8 mouse cellular contexts compared by ENCODE assay signal in genomic region chr11:115475758-115476237, GRCm38 (mm10). TPM values are rescaled to one million over a fixed set of nuclear protein-coding genes. Genes with fewer than 3 reads are reported as not detected.
DNase-seq lines count a peak whose midpoint lies in the region; ATAC-seq and TF ChIP-seq lines count a peak whose summit lies in the region.

No protein-coding gene starts in this region.

- H3K27me3 ChIP-seq in kidney, postnatal 0 days (ENCODE audit: insufficient read depth, low read length): no peaks in the 10 kb centered on the region
- no peaks in the 10 kb centered on the region for H3K27me3 ChIP-seq in intestine, embryonic 14.5 days (replicated peaks; ENCODE audit: control insufficient read depth, insufficient read depth, low read length)
- no peaks in the 10 kb centered on the region for H3K27me3 ChIP-seq in midbrain, embryonic 16.5 days (ENCODE audit: control insufficient read depth, insufficient read depth, low read depth, low read length)

- peaks cover 19% of the 10 kb centered on the region; the same call in 1 of the 2 replicates for H3K4me1 ChIP-seq in kidney, postnatal 0 days (replicated peaks; ENCODE audit: insufficient read depth, low read length)
- H3K4me1 ChIP-seq in cortical plate, adult 2 months (ENCODE audit: control insufficient read depth, insufficient read depth, low read length): peaks cover 9% of the 10 kb centered on the region
- H3K4me1 ChIP-seq in intestine, embryonic 14.5 days (replicated peaks; ENCODE audit: control insufficient read depth, insufficient read depth, low read length): peaks cover 20% of the 10 kb centered on the region
- H3K4me1 ChIP-seq in midbrain, embryonic 16.5 days (ENCODE audit: control insufficient read depth, insufficient read depth, low read length): peaks cover 27% of the 10 kb centered on the region

- H3K9ac ChIP-seq in kidney, postnatal 0 days (ENCODE audit: low read depth, low read length): peak overlapping the region; percentile 87
- peak overlapping the region; percentile 60 for H3K9ac ChIP-seq in intestine, embryonic 14.5 days (ENCODE audit: low read length)
- peak overlapping the region; percentile 75 for H3K9ac ChIP-seq in midbrain, embryonic 16.5 days (ENCODE audit: low read depth, low read length)

- H3K4me3 ChIP-seq in kidney, postnatal 0 days (replicated peaks; ENCODE audit: low read depth, low read length): peak overlapping the region; percentile 82
- H3K4me3 ChIP-seq in cortical plate, adult 2 months (ENCODE audit: insufficient read depth, low read length): peak overlapping the region; percentile 54
- peak overlapping the region; percentile 82 for H3K4me3 ChIP-seq in intestine, embryonic 14.5 days (ENCODE audit: low read depth, low read length)
- peak overlapping the region; percentile 93 for H3K4me3 ChIP-seq in midbrain, embryonic 16.5 days (ENCODE audit: low read depth, low read length)

- ATAC-seq in kidney, postnatal 0 days (replicated peaks; ENCODE audit: low FRiP score, low read depth): no peak; the same call in 1 of the 2 replicates
- ATAC-seq in intestine, embryonic 14.5 days (replicated peaks; ENCODE audit: low FRiP score, low TSS enrichment, low read depth): no peak
- ATAC-seq in midbrain, embryonic 16.5 days: peak; percentile 49

- H3K9me3 ChIP-seq in kidney, postnatal 0 days (replicated peaks; ENCODE audit: low read length): no peaks in the 10 kb centered on the region
- H3K9me3 ChIP-seq in intestine, embryonic 14.5 days (ENCODE audit: control insufficient read depth, low read length): no peaks in the 10 kb centered on the region
- no peaks in the 10 kb centered on the region for H3K9me3 ChIP-seq in midbrain, embryonic 16.5 days (replicated peaks; ENCODE audit: control insufficient read depth, low read length, poor library complexity, severe bottlenecking)

- WGBS in kidney, postnatal 0 days: 3% methylated on average over 28 of the region's 28 CpGs
- WGBS in intestine, embryonic 14.5 days: 4% methylated on average over 28 of the region's 28 CpGs
- 4% methylated on average over 28 of the region's 28 CpGs for WGBS in midbrain, embryonic 16.5 days

- TF ChIP-seq POLR2A in cortical plate, adult 2 months (IDR thresholded peaks at IDR 0.05; ENCODE audit: extremely low read depth, insufficient read depth, low read length): no peak

- peak overlapping the region; percentile 51 for H3K27ac ChIP-seq in kidney, postnatal 0 days
- no peak overlapping the region for H3K27ac ChIP-seq in cortical plate, adult 2 months (ENCODE audit: insufficient read depth, low read length)
- no peak overlapping the region for H3K27ac ChIP-seq in intestine, embryonic 14.5 days (ENCODE audit: low read depth)
- H3K27ac ChIP-seq in midbrain, embryonic 16.5 days (ENCODE audit: low read length): peak overlapping the region; percentile 82

- peak overlapping the region; percentile 98 for H3K4me2 ChIP-seq in kidney, postnatal 0 days (ENCODE audit: low read length)
- peak overlapping the region; percentile 94 for H3K4me2 ChIP-seq in intestine, embryonic 14.5 days (ENCODE audit: low read length)
- peak overlapping the region; percentile 96 for H3K4me2 ChIP-seq in midbrain, embryonic 16.5 days (ENCODE audit: low read length)

- H3K36me3 ChIP-seq in kidney, postnatal 0 days (ENCODE audit: insufficient read depth, low read length): no peaks in the 10 kb centered on the region
- H3K36me3 ChIP-seq in intestine, embryonic 14.5 days (ENCODE audit: control insufficient read depth, insufficient read depth, low read length): no peaks in the 10 kb centered on the region
- no peaks in the 10 kb centered on the region for H3K36me3 ChIP-seq in midbrain, embryonic 16.5 days (ENCODE audit: control insufficient read depth, insufficient read depth, low read length)

- DNase-seq in kidney, postnatal 0 days (ENCODE audit: low spot score): no peak
- no peak for DNase-seq in kidney, postnatal 14 days
- DNase-seq in intestine, embryonic 14.5 days (ENCODE audit: low spot score): no peak
- no peak for DNase-seq in layer of hippocampus, postnatal 14 days (ENCODE audit: low spot score in 2 of 2)
- DNase-seq in right cerebral cortex, adult 2 months (ENCODE audit: low spot score in 2 of 2): no peak
- no peak for DNase-seq in urinary bladder, postnatal 25 days (ENCODE audit: low spot score)

- TF ChIP-seq CTCF in kidney, postnatal 0 days (IDR thresholded peaks at IDR 0.05; ENCODE audit: low read depth): no peak
- TF ChIP-seq CTCF in cortical plate, adult 2 months (IDR thresholded peaks at IDR 0.05; ENCODE audit: extremely low read depth, insufficient read depth, low read length): no peak

RNA-seq across cellular contexts. Expression of gene Armc7, which starts 0.3 kb away (rescaled TPM):
- polyA plus RNA-seq in kidney, postnatal 0 days (2015; fragmentation: Nextera tagmentation; extraction: Ambion mirVana): 6.9 and 8.3 TPM in 2 replicates
- polyA plus RNA-seq in cortical plate, adult 2 months (2012; rRNA removed): 8.7 and 11.7 TPM in 2 replicates
- polyA plus RNA-seq in intestine, embryonic 14.5 days (2014; fragmentation: Nextera tagmentation; extraction: Ambion mirVana): 6.5 and 6.9 TPM in 2 replicates
- polyA plus RNA-seq in midbrain, embryonic 16.5 days (2015; fragmentation: Nextera tagmentation; extraction: Ambion mirVana): 19.6 and 23.1 TPM in 2 replicates
- total RNA-seq in layer of hippocampus, postnatal 14 days (2021): 10 to 100 TPM in 1 of 2 experiments, 1 to 10 TPM in 1; 8.7 to 10.6 TPM

RNA-seq across cellular contexts. Expression of gene Slc16a5, which starts 13.5 kb away (rescaled TPM):
- 47.7 and 51.1 TPM in 2 replicates for polyA plus RNA-seq in kidney, postnatal 0 days (2015; fragmentation: Nextera tagmentation; extraction: Ambion mirVana)
- not detected in 2 replicates for polyA plus RNA-seq in cortical plate, adult 2 months (2012; rRNA removed)
- 1.9 and 2.5 TPM in 2 replicates for polyA plus RNA-seq in intestine, embryonic 14.5 days (2014; fragmentation: Nextera tagmentation; extraction: Ambion mirVana)
- 0.19 TPM in 1 of 2 replicates, not detected in the other for polyA plus RNA-seq in midbrain, embryonic 16.5 days (2015; fragmentation: Nextera tagmentation; extraction: Ambion mirVana)
- not detected for total RNA-seq in layer of hippocampus, postnatal 14 days (2021)

RNA-seq across cellular contexts. Expression of gene Nt5c, which starts 15.9 kb away (rescaled TPM):
- polyA plus RNA-seq in kidney, postnatal 0 days (2015; fragmentation: Nextera tagmentation; extraction: Ambion mirVana): 90.6 and 94.3 TPM in 2 replicates
- 85.5 and 85.8 TPM in 2 replicates for polyA plus RNA-seq in cortical plate, adult 2 months (2012; rRNA removed)
- 115 and 133 TPM in 2 replicates for polyA plus RNA-seq in intestine, embryonic 14.5 days (2014; fragmentation: Nextera tagmentation; extraction: Ambion mirVana)
- 100 and 104 TPM in 2 replicates for polyA plus RNA-seq in midbrain, embryonic 16.5 days (2015; fragmentation: Nextera tagmentation; extraction: Ambion mirVana)
- 10 to 100 TPM; 68.8 to 72.5 TPM for total RNA-seq in layer of hippocampus, postnatal 14 days (2021)

RNA-seq across cellular contexts. Expression of gene Trim80, which starts 35.5 kb away (rescaled TPM):
- 0.13 and 0.49 TPM in 2 replicates for polyA plus RNA-seq in kidney, postnatal 0 days (2015; fragmentation: Nextera tagmentation; extraction: Ambion mirVana)
- not detected in 2 replicates for polyA plus RNA-seq in cortical plate, adult 2 months (2012; rRNA removed)
- 0.12 TPM in 2 replicates for polyA plus RNA-seq in intestine, embryonic 14.5 days (2014; fragmentation: Nextera tagmentation; extraction: Ambion mirVana)
- not detected in 2 replicates for polyA plus RNA-seq in midbrain, embryonic 16.5 days (2015; fragmentation: Nextera tagmentation; extraction: Ambion mirVana)
- not detected for total RNA-seq in layer of hippocampus, postnatal 14 days (2021)

RNA-seq across cellular contexts. Expression of gene Jpt1, which starts 38.4 kb away (rescaled TPM):
- polyA plus RNA-seq in kidney, postnatal 0 days (2015; fragmentation: Nextera tagmentation; extraction: Ambion mirVana): 251 and 271 TPM in 2 replicates
- 206 and 211 TPM in 2 replicates for polyA plus RNA-seq in cortical plate, adult 2 months (2012; rRNA removed)
- 573 and 633 TPM in 2 replicates for polyA plus RNA-seq in intestine, embryonic 14.5 days (2014; fragmentation: Nextera tagmentation; extraction: Ambion mirVana)
- polyA plus RNA-seq in midbrain, embryonic 16.5 days (2015; fragmentation: Nextera tagmentation; extraction: Ambion mirVana): 1,597 and 1,674 TPM in 2 replicates
- total RNA-seq in layer of hippocampus, postnatal 14 days (2021): 100 to 1,000 TPM; 188 to 227 TPM

Comparison
In these comparisons a context has a peak if more than half of its experiments do, and no peak if none do; other contexts are left out.
1. H3K27ac ChIP-seq: peak in kidney, postnatal 0 days (single experiment) and midbrain, embryonic 16.5 days (single experiment); none in cortical plate, adult 2 months (single experiment) and intestine, embryonic 14.5 days (single experiment).
2. RNA of gene Slc16a5, which starts 13.5 kb away (polyA plus RNA-seq): 47.7 to 51.1 TPM in kidney, postnatal 0 days; 1.9 to 2.5 TPM in intestine, embryonic 14.5 days, 0.19 TPM in midbrain, embryonic 16.5 days and not detected in cortical plate, adult 2 months; every median in the first group is over 10 times any median in the second.
3. Peak in every context shown above with its lines, with median percentiles within 50 percentile points of each other: H3K4me2 ChIP-seq, H3K4me3 ChIP-seq and H3K9ac ChIP-seq.